Mouse (Mus musculus) small intestine, adult 2 months (tissue): ENCODE results near the gene Actl9.

Experiments used
- CTCF ChIP-seq: fragments of 200-500 bp; IDR thresholded peaks from 2 replicates; pipeline ENCODE4 v1.5.1; 2012; ENCODE audit warnings: low read depth, mild to moderate bottlenecking, control low read depth, inconsistent platforms, low read length, moderate library complexity, mixed read lengths; ENCODE audit not compliant: insufficient replicate concordance, insufficient read length; ENCODE audit errors: extremely low read depth
- POLR2A ChIP-seq: fragments of 200-500 bp; IDR thresholded peaks from 2 replicates; pipeline ENCODE4 v1.6.1; 2012; ENCODE audit warnings: low read depth, mild to moderate bottlenecking, control low read depth, inconsistent platforms, low read length, moderate library complexity

GRCm38 (mm10) chr17:33456631-33457030 lies 23.9 kb downstream of the Actl9 start:
- TF ChIP-seq CTCF (no peak), POLR2A (no peak)
